Mouse (Mus musculus) heart, adult 10 weeks (tissue): ENCODE data around the gene Sh3bp1. TPM values are rescaled to one million over a fixed set of nuclear protein-coding genes. Genes with fewer than 3 reads are reported as not detected.

ENCODE experiments used
- polyA plus RNA-seq: library from polyadenylated mRNA; stranded (reverse); fragments of 350-450 nt; fragmentation: Illumina TruSeq; extraction: RNeasy Lipid Tissue Mini Kit (QIAGEN cat#74804); gene quantifications from one replicate; pipeline ENCODE4 v1.2.3, GENCODE M21; 2014; ENCODE audit warnings: low read depth, low replicate concordance

The Sh3bp1 gene
- 6.5 TPM for polyA plus RNA-seq

DNA sequence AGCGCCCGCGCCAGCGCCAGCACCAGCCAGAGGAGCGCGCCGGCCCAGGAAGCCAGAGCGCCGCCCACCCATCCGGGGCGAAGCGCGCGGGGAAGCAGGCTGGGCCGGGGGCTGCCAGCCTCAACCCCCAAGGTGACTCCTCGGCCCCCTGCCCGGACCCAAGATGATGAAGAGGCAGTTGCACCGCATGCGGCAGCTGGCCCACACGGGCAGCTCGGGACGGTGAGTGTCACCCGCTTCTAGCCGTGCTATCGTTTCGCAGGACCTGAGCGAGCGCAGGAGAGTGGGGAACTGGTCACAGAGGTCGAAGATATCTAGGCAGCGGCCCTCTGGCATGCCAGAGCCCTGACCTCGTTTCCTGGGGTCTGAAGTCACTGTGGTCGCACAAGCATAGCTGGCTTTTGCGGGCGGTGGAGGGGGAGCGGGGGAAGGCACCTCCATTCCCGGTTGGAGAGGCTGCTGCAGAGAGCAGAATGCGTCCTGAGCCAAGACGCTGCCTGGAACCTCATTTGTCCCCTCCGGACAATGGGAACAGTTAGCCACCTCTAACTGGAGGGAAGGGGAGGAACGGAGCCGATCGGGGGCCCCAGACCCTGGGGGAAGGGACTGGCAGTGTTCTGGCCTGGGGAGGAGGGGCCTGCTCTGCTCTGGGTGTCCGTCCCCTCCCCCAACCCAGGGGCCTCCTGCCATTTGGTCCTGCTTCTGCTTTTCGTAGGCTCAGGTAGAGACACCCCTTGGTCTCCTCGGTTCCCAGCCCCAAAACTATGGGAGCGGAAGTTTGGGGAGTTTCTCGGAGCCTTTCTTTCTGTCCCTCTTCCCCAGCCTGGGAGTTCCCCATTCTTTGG lies at the start of gene Sh3bp1:
Gene Sh3bp1, plus strand, starts transcription at position 29 of the 845 bp plus-strand sequence.

DNA sequence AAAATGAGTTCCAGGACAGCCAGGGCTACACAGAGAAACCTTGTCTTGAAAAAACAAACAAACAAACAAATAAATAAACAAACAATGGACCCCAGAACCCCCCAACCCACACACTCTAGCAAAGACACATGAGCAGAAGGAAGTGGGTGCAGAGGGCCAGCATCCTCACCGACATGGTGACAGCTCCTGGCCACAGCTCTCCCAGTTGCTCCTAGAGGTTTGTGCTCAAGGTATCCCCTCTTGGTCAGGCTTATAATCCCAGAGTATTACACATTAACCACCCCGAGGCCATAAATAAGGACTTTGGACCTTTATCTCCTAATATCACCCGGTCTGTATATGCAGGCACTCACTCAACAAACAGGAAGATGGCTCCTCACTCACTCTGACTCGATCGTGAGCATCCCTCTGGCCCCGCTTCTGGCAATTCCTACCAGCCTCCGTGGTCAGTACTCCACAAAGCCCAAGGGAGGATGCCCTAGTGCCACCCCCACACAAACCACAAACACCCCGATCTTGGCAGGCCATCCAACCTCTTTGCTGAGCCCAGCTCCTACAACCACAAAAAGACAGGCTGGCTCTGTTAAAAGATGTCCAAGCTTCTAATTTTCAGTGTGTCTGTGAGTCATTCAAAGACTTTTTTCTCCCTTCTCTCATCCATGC lies 44.1 kb upstream of the Sh3bp1 start, which contains the start of gene Lgals2:
Gene Lgals2, minus strand, starts transcription at position 227 of the 663 bp plus-strand sequence.

DNA sequence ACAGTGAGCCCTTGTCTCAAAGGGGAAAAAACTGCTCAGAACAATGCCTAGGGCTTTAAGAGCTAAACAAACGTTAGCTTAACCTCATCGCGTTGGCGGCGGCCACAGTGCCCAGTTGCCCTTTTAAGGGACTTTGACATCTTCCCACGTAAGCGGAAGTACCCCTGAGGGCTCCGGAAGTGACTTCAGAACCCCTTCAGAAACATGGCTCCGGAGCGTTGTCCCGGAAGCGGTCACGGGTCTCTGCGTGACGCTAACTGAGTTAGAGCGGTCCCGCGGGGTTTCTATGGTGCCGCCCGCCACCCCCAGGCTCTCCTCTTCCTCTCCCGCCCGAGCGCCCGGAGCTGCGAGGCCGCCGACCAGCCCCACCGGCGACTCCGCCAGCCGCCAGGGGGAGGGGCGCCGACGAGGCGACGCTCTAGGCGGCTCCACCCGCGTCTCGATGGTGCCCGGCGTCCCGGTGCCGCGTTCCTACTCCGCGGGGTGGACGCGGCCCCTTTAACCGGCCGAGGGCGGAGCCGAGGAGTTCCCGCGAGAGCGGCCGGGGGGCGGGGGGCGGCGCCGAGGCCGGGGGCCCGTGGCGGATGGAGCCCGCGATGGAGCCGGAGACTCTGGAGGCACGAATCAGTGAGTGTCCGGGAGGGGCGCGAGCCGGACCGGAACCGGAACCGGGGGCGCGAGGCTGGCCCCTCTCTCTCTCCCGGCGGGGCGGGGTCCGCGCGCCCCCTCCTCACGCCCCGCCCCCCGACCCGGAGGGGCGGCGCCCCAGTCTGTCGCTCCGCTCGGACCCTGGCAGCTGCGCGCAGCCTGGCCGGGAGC lies 22.4 kb upstream of the Sh3bp1 start, which contains the start of gene Gga1:
Gene Gga1, plus strand, starts transcription at position 200 of the 819 bp plus-strand sequence.

DNA sequence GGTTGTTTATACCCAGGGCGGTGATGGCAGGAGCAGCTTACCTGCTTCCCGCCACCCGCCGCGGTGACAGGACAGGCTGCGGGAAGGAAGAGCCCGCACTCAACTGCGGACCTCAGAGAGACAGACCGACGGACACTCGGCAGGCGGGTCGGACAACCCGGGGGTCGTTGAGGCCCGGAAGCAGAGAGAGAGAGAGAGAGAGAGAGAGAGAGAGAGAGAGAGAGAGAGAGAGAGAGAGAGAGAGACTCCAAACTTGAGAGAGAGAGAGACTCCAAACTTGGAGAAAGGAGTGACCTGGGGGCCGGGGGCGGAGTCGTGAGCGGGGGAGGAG lies 194 bp upstream of the Sh3bp1 start, which contains the start of gene Gm49510:
Gene Gm49510, plus strand, starts transcription at position 259 of the 331 bp plus-strand sequence.

DNA sequence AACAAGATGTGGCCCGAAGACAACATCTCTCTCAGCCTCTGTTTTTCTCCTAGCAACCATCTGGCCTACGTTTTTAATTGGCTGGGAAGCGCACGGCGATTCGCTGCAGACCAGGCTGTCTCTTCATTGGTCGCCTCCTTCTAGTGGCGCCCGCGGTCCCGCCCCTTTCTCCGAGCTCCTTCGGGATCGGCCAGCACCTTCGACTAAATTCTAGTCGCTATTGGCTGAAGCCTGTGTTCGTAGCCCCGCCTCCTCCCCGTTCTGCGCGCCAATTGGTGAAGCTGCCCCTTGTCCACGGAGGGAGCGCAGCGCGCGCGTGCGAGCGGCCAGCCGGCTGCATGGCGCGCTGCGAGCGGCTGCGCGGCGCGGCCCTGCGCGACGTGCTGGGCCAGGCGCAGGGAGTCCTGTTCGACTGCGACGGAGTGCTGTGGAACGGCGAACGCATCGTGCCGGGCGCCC lies 14.1 kb downstream of the Sh3bp1 start, which contains the start of gene Pdxp:
Gene Pdxp, plus strand, starts transcription at position 288 of the 459 bp plus-strand sequence.

DNA sequence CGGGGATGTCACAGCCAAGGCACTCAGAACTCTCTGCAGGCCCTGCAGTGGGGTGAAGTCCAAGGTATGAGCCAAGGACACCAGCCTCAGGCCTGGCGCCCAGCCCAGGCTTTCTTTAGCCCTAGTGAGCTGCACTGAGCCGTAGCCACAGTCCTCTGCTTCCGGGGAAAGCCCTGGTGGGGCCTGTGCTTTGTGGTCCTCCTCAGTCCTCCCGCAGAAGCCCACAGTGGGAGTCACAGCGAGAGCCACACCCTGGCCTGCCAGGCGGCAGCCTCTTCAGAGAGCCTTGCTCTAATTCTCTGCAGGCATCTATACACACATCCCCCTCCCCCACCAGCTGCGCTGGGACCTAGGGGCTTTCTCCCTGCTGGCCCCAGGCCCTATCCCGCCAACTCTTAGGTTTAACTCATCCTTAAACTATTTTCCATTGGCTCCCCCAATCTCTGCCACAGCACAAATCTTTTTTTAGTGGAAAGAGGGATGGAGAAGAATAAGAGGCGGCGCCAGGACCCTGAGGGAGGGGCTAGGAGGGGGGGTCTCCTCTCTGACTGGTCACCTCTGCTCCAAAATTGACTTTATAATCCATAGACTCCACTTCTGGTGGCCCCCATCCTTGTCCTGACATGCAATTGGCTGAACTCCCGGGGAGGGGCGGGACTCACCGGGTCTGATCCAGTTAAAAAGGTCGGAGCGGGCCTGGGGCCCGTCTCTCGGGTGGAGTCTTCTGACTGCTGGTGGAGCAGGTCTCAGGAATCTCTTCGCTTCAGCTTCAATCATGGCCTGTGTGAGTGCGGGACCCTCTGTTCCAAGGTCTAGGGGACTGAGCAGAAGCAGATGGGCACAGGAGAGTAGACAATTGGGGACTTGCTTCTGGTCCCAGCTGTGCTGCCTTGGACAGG lies 26.7 kb downstream of the Sh3bp1 start, which contains the start of gene Lgals1:
Gene Lgals1, plus strand, starts transcription at position 705 of the 899 bp plus-strand sequence.

DNA sequence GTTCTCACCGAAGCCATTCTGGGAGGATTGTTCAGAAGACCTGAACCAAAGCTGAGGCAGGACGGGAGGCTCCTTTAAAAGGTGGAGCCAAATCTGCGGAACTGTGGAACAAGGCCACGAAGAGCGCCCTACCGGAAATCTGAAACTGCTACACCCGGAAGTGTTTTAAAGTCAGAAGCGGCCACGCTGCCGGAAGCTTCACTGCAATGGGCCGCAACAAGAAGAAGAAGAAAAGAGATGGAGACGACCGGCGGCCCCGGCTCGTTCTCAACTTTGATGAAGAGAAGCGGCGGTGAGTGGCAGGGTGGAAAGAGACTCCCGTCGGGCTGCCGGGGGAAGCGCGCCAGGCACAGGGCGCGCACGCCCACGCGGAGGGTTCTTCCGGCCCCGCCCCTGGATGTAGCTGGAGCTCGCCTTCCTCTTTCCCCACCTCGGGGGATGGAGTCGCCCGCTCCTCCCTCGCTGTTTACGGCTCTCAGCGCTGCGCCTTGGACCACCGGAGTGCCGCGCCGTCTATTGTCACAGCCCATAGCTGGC lies 35.3 kb downstream of the Sh3bp1 start, which contains the start of gene Nol12:
Gene Nol12, plus strand, starts transcription at position 150 of the 537 bp plus-strand sequence.

DNA sequence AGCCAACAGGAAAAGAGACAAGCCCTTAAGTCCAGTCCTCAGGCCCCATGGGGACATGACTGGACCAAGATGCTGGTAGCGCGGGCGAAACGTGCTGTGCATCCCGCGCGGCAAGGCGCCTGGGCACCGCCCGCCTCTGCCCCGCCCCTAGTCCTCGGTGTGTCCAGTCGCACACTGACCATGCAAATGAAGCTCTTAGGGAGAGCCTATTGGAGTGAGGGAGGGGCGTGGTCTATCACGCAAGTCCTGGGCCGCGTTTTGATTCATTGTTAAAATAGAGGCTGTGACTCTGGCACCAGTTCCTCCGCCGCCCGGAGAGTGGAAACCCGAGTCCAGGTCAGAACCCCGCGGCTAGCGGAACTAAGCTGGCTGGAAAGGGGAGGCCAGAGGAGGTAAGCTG lies 48.1 kb downstream of the Sh3bp1 start, which contains the start of gene Triobp:
Gene Triobp, plus strand, starts transcription at position 68 of the 400 bp plus-strand sequence.

Other genes starting within 250 kb of the Sh3bp1 start
- gene Elfn2, start 181.0 kb upstream of the Sh3bp1 start, polyA plus RNA-seq, result 0.37 TPM
- 7.1 TPM for gene Mfng, start 126.3 kb upstream of the Sh3bp1 start, polyA plus RNA-seq
- gene Card10, start 96.7 kb upstream of the Sh3bp1 start, polyA plus RNA-seq, result 15.5 TPM
- gene Cdc42ep1, start 57.1 kb upstream of the Sh3bp1 start, polyA plus RNA-seq, result 40.4 TPM
- not detected for gene Lgals2, start 44.2 kb upstream of the Sh3bp1 start, polyA plus RNA-seq
- gene Gga1, start 22.6 kb upstream of the Sh3bp1 start, polyA plus RNA-seq, result 46.3 TPM
- gene Gm49510, start 101 bp upstream of the Sh3bp1 start, polyA plus RNA-seq, result not detected
- 1.4 TPM for gene Pdxp, start 14.2 kb downstream of the Sh3bp1 start, polyA plus RNA-seq
- 353 TPM for gene Lgals1, start 27.0 kb downstream of the Sh3bp1 start, polyA plus RNA-seq
- gene Nol12, start 35.2 kb downstream of the Sh3bp1 start, polyA plus RNA-seq, result 15.1 TPM
- gene Triobp, start 48.0 kb downstream of the Sh3bp1 start, polyA plus RNA-seq, result 17.8 TPM
- 135 TPM for gene H1f0, start 128.7 kb downstream of the Sh3bp1 start, polyA plus RNA-seq
- not detected for gene Galr3, start 142.1 kb downstream of the Sh3bp1 start, polyA plus RNA-seq
- gene Ankrd54, start 163.1 kb downstream of the Sh3bp1 start, polyA plus RNA-seq, result 9.2 TPM
- 76.7 TPM for gene Eif3l, start 175.4 kb downstream of the Sh3bp1 start, polyA plus RNA-seq
- gene Micall1, start 209.1 kb downstream of the Sh3bp1 start, polyA plus RNA-seq, result 59.0 TPM
- 142 TPM for gene Polr2f, start 241.2 kb downstream of the Sh3bp1 start, polyA plus RNA-seq
- 4.1 TPM for gene 1700088E04Rik, start 241.5 kb downstream of the Sh3bp1 start, polyA plus RNA-seq